Mouse (Mus musculus): ENCODE data around the gene Gpr137.

The Gpr137 gene

DNA sequence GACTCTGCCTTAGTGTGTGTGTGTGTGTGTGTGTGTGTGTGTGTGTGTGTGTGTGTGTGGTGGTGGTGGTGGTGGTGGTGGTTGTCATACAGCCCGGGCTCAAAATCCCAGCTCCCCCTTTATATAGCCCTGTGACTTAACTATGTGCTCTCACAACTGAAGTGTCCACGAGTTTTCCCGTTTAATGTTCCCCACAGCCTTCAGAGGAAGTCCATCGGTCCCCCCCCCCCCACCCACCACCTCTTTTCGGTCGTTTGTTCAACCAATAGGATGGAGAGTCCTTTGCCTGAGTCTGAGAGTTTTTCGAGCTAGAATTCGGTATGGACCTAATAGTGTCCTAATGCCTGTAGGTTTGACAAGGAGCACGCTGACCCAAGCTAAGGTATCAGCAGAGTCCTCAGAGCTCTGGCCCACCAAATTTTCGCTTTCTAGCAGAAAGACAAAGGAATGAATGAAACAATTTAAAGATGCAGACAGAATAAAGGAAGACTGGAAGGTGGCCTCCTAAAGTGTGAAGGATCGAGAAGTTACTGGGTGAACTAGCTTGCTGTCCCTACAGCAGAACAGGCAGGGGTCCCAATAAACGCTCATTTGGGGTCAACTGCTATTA, 31.4 kb upstream of the Gpr137 start:
- DNase-seq (ENCODE audit: low spot score in 2 of 2): no peak

DNA sequence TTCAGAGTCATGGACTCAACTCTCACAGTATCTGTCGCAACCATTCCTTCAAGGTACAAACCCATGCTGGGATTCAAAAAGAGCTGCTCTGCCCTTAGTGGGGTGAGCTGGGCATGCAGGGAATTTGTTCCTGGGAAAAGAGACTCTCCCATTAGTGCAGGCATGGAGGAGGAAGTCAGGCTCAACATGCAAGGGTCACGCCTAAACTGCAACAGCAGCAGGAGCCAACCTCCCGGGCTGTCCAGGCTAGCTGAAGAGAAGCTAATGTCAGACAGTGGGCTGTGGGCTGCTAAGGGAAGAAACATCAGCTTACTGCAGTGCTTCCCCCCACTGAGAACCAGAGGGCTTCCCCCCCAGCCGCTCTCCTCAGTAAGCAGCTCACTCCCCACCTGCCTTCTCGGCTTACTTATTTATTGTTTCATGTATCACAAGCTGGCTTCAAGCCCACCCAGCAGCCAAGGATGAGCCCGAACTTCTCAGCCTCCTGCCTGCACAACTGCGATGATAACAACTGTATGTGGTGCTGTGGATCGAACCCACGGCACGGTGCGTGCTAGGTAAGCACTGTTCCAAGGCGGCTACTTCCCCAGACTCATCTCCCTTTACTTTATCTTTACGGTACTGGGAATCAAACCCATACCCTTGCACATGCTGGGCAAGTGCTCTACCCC, 30.1 kb upstream of the Gpr137 start:
- DNase-seq (ENCODE audit: low spot score in 2 of 2): no peak

DNA sequence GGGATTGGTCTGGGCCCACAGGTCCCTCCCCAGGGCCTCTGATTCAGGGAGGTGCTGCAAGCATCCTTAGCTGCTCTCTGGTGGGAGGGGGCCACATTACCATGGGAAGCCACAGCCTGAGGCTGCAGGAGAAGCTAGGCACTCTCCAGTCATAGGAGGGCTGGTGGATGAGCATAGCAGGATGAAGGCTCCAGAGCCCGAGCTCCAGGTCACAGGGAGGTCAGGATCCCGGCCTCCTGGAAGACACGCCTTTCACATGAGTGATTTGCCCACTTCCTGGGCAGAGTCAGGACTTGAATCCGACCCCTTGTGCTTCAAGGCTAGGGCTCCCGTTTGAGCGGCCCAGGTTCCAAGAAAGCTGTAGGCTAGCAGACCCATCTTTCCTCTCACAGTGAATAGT, 29.4 kb upstream of the Gpr137 start:
- no peak for DNase-seq (ENCODE audit: low spot score in 2 of 2)

DNA sequence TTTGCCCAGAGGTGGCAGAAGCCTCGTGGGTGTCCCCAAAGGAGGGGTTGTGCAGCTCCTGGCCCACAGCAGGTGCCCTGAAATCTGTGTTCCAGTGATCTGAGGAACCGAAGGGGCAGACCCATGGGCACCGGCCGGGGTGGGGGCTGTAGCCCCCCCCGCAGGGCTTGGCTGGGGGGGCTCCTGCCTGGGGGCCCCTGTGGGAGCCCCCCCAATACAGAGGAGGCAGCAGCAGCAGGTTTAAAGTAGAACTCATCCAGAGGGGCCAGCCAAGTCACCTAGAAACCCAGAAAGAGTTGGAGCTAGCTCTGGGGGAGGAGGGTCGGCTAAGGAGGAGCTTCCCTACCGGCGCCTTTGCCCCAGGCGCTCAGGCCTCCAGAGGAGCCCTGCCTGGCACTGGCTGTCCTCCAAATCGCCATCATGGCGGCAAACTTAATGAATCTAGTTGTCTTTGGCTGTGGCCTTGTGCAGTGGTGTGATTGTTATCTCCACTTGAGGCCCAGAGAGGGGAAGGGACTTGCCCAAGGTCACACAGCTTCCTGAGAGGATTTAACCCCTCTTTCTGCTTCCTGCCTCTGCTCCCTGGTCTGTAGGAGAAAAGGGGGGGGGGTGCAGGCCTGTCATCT, 28.3 kb upstream of the Gpr137 start:
- no peak for DNase-seq (ENCODE audit: low spot score in 2 of 2)

DNA sequence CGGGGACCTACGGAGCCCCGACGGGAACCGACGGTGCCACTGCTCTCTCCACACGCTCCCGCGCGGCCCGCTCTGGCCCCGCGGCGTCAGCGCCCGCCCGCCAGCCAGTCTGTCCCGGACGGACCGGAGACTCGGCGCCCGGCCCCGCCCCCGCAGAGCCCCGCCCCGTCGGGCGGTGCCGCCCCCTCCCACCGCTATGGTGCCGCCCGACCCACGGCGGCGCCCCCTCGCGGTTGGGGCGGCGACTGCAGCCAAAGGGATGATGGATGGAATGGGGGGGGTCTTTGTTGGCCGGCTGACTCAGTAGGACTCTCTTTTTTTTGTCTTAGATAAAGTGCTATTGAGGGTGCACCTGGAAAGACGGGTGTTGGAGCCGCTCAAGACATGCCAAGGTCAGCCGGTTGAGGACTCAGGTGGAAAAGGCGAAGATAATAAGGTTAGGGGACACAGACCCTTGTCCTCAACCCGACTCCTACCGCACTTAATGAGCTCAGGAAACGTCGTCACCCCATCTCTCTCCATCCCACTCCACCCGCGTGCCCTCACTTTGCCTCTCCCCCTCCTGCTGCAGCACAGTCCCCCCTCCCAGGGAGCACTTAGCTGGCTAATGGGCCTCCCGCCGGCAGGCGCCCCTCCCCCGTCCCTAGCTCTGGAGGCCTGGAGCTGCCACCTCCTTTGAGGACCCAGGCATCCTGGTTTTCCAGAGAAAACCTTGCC, 27.5 kb upstream of the Gpr137 start:
- no peak for DNase-seq (ENCODE audit: low spot score in 2 of 2)

DNA sequence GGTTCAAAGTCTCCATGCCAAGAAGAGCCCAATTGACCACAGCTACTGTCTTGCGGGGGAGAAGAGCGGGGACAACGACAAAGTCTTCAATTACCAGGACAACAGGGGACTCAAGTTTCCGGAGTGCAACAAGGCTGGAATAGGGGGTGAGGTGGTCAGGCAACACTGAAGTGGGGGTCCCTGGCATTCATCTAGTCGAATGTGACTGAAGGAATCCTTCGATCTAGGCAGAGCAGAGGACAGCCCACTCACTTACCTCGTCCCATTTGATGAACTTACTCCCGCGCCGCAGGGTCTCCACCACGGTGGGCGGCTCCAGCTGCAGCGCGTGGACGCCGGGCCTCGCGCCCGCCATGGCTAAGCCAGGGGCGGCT, 27.0 kb upstream of the Gpr137 start:
- no peak for DNase-seq (ENCODE audit: low spot score in 2 of 2)

DNA sequence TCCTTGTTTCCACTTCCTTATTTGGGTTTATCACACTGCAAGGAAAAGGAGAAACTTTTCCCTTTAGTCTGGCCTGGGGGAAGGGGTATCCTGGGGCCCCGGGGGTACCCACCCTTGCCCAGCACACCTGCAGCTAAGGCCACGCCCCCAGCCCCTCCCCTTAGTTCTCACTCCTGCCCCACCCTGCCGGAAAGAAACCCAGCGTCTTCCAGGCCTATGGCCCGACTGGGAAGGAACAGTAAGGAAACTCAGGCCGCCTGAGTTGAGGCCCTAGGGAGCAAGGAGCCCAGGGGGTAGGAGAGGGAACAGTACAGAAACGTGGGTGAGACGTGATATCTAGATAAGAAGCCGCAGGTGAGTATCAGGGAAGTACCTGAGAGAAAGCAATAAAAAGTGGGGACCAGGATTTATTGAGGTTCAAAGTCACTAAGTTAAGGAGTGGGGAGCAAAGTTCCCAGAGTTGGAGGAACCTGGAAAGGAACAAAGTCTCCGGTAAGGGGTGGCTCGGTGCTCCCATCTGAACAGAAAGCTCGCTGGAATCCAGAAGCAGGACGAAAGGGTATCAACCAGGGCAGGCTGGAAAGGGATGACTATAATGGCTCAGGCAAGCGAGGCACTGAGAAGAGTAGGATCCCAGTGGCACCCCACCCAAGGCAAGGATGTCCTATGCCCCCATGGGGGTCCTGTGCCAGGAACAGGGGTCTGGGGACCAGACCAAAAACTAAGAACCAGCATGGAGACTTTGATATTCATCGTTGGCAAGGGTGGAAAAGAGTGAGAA, 26.4 kb upstream of the Gpr137 start:
- DNase-seq (ENCODE audit: low spot score in 2 of 2): no peak

DNA sequence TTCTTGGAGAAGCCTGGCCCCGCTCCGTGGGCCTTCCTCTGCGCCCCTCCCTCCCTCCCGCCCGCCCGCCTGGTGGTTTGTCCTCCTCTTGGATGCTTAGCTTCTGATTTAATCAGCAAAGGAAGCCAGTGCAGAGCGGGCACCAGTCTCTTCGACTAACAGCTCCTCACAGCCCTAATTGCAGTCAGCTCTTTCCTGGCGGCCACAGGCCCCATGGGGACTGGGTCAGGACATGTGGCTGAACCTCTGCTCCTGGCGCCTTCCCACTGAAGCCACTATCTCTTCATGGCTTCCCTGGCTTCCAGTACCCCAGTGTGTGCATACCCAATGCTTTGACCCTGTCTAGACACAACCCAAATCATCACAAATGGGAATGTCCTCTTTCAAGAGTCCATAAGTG, 14.2 kb upstream of the Gpr137 start:
- no peak for DNase-seq (ENCODE audit: low spot score in 2 of 2)

DNA sequence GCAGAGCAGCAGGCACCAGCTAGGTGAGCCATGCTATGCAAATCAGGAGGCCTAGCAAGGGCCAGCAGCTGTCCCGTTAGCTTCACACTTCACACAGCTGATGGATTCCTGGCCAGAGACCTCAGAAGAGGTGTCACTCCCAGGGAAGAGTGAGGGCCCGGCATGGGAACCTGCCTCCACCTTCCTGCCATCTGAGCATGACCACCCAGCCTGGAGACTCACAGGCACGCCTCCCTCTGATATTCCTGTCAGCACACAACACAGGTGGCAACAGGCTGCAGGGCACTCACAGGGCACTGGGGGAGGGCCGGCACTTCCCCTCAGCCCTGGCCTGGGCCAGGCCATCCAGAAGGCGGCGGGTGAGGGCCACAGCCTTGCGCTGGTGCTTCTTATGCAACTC, 13.1 kb upstream of the Gpr137 start:
- DNase-seq (ENCODE audit: low spot score in 2 of 2): no peak

DNA sequence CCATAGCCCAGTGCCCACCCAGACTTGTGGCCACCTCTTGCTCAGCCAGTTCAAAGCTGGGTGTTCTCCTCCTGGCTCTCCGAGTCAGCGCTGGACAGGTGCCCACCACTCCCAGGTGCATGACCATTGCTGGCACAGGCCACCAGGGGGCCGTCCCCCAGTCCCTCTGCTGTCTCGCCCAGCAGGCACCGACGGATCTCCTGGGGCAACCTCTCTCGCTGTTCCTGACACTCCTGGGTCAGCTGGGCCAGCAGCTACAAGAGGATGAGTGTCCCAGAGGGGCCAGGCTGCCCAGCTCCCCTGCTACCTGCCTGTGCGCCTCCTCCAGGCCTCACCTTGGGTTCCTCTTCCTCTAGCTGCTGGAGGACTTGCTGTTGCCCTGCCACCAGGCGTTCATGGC, 11.8 kb upstream of the Gpr137 start:
- DNase-seq (ENCODE audit: low spot score in 2 of 2): no peak

DNA sequence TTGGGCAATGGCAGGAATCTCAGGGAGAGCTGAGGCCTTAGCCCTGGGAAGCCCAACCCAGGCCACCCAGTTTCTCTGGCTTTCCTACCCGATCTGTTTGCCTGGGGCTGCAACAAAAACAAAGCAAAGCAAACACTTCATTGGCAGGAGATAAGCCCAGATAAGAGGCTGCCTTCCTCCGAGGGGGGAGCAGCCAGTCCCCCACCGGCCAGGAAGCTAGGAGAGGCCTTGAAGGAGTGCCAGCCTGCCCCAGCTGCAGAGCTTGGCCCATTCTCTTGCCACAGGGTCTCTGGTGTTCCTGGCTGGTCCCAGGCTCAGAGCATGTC, 10.4 kb upstream of the Gpr137 start:
- no peak for DNase-seq (ENCODE audit: low spot score in 2 of 2)

DNA sequence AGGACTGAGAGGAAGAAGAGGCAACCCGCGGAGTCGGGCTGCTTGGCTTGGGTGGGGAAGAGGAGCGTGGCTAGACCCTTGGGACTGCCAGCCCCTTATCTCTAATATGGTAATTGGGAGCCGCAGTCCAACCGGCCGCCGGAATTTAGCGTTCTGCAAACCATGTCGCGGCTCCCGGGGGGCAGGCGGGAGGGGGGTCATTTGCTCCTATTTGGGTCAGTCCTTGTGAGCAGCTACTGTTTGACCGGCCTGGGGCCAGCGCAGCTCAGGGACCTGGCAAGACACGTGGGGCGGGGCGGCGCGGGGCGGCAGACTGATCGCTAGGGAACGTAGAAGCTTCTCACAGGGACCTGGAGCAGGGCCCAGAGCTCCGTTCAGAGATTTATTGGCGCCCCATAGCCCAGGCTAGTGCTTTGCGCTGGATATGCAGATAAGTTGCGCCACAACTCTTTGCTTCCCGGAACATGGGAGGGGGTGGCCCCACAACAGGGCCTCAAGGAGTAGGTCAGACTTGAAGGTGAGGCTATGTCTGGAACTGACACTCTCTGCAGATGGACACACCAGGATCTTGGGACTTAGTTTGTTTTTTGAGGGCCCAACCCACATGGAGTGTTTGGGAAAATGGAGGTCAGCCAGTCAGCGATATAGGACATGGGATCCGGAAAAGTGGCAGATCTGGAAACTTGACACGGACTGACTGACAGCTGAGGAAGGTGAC, 9.9 kb upstream of the Gpr137 start:
- DNase-seq (ENCODE audit: low spot score in 2 of 2): peak in 1 of 2 experiments; percentile 72

DNA sequence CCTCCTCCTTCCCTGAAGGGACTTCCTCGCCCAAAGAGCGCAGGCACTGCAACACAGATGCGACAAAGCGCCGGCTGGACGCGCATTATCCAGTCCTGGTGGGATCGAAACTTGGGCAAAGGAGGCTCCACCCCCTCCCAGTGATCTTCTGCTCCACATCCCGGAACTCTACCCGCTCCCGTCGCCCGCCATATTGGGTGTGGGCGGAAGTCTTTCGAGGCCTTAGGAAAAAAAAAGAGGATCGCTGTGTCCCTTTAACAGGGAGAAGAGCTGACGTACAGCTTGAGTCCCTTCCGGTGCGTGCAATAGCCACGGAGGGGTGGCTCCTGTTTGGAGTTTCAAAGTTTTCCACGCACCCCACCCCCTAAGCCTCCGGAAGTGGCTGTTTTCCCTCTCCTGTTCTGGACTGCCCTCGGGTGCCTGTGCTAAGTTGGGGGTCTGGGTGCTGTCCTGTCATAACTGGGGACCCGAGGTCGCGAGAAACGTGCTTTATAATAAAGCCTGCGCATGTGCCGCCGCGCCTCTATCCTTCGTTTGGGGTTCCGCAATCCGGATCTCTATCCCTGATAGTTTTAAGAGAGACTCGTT, 9.2 kb upstream of the Gpr137 start:
- DNase-seq (ENCODE audit: low spot score in 2 of 2): peak; percentile 91 to 96

DNA sequence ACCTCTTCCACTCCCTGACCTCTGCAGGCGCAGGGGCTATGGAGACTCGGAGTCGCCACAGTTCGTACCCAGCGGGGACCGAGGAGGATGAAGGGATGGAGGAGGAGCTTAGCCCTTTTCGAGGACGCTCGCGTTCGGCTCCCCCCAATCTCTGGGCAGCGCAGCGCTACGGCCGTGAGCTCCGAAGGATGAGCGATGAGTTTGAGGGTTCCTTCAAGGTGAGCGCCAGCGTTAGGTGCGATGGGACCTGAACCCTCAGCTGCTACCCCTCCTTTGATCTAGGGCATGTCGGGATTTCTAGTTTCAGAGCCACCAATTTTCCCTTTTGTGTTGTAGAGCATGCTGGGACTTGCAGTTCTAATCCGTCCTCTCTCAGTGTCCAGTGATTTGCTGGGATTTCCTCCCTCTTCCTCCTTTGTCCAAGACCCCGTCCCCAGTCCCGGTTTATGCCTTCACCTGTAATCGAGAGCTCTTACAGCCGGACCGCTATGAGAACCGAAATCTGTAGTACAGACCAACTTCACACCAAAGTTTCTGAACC, 8.4 kb upstream of the Gpr137 start:
- DNase-seq (ENCODE audit: low spot score in 2 of 2): peak in 1 of 2 experiments; percentile 69

DNA sequence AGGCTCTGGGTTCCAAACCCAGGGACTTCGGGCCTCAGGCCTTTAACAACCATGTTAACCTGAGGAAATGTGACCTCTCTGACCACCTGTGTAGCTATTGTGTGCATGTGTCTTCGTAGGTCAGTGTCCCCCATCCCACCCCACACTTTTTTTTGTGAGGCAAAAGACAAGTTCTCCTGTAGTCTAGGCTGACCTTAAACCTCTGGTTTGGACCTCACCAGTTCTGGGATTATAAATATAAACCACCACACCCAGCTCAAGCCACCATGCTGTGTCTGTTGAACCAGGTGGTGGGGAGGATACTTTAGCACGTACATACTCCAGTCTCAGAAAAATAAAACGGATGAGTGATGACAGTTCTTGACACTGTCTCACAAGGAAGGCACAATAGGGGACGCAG, 7.7 kb upstream of the Gpr137 start:
- DNase-seq (ENCODE audit: low spot score in 2 of 2): no peak

DNA sequence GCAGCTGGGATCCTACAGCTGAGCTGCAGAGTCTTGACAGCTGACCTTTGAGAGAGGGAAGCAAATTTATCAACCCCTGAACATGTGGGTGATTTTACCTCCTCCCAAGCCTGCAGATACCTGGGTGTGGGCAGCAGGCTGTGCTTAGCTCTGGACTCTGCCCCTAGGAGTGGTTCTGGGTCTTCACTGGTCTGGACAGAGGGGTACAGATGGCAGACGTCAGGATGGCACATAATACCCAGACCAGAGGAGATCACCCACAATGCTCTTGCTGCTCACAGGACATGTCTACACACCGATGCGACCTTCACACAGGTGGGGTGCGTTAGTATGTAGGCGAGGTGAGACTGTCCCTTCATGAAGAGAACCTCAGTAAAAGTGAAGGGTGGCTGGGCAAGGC, 7.3 kb upstream of the Gpr137 start:
- DNase-seq (ENCODE audit: low spot score in 2 of 2): no peak

DNA sequence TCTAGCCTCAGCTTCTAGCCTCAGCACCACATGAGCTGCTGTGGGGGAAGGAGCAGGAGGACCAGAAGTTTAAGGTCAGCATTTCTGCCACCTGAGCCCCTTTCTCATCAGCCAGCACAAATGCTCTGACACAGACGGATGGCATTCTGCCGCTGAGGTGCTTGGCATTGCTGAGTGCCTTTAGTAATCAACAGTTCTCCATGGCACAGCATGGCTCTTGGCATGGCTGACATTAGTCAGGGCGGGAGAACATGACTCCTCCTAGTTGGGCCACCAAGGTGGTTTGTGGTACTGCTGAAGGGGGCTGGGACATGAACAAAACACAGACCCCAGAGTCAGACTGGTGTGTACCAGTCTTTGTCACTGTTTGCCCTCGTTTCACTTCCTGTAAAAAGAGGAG, 5.9 kb upstream of the Gpr137 start:
- DNase-seq (ENCODE audit: low spot score in 2 of 2): no peak

DNA sequence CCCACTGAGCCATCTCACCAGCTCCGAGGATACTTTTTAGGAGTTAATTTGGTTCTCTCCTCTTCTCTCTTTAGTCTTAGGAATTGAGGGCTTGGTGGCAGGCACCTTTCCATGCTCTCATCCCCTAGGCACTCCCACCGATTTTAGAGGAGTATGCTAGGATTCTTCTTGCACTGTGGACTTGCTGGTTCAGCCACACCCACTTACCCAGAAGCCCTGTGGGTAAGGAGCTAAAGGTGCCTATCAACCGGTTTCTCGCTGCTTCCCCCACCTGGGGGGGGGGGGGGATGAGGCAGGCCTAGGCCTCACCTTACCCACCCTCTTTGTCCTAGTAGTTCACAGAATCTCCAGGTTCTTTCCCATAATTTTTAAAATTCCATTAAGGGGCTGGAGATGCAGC, 5.5 kb upstream of the Gpr137 start:
- no peak for DNase-seq (ENCODE audit: low spot score in 2 of 2)

DNA sequence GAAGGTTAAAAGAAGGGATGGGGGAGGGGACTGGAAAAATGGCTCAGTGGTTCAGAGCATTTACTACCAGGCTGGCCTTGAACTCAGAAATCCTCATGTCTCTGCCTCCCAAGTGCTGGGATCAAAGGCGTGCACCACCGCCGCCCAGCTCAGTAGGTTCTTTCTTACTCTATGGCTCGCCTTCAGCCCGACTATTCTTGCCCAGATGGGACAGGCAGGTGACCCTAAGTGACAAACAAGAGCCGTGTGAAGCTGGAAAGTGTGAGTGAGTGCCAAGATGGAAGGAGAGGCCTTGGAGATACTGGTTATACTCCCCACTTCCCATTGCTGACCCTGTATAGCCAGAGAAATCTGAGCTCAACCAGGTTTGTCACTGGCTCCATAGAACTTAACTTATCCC, 1.4 kb upstream of the Gpr137 start:
- no peak for DNase-seq (ENCODE audit: low spot score in 2 of 2)

DNA sequence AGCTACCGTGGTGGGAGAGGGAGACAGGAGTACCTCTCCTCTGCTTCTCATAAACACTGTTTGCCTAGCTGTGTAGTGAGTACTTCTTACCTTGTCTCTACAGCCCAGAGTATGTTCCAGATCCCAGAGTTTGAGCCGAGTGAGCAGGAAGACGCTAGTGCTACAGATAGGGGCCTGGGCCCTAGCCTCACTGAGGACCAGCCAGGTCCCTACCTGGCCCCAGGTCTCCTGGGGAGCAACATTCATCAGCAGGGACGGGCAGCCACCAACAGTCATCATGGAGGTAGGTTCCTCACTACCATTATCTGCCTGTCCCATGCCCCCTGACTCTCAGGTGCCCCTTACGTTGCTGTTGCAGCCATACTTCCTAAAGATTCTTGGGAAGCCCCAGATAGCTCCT, 484 bp upstream of the Gpr137 start:
- no peak for DNase-seq (ENCODE audit: low spot score in 2 of 2)

Data from left cerebral cortex, adult 9 months (tissue).